Mouse (Mus musculus) kidney, adult 18-20 months (tissue): Measurements from ENCODE around the gene Trpm3.

ENCODE experiments used
- DNase-seq: peaks from one replicate; pipeline ENCODE4 v3.0.0; 2021

Trpm3 gene

GRCm38 (mm10) chr19:22880199-22880598 is 741.4 kb downstream of the Trpm3 start:
- DNase-seq = no peak

- DNase-seq = no peak
Measured at GRCm38 (mm10) chr19:22882670-22883111, 743.8 kb downstream of the Trpm3 start.

- no peak for DNase-seq
Measured at GRCm38 (mm10) chr19:22883154-22883553, 744.3 kb downstream of the Trpm3 start.

- DNase-seq = peak; percentile 29
Measured at GRCm38 (mm10) chr19:22883744-22884317, 745.0 kb downstream of the Trpm3 start.

GRCm38 (mm10) chr19:22884357-22884756 is 745.5 kb downstream of the Trpm3 start:
- DNase-seq = no peak

GRCm38 (mm10) chr19:22885051-22885450 is 746.2 kb downstream of the Trpm3 start:
- no peak for DNase-seq

GRCm38 (mm10) chr19:22901892-22902291 is 763.0 kb downstream of the Trpm3 start:
- no peak for DNase-seq

GRCm38 (mm10) chr19:22902386-22902785 is 763.5 kb downstream of the Trpm3 start:
- DNase-seq = no peak

- no peak for DNase-seq
Measured at GRCm38 (mm10) chr19:22905066-22905482, 766.2 kb downstream of the Trpm3 start.

GRCm38 (mm10) chr19:22910686-22911085 is 771.8 kb downstream of the Trpm3 start:
- DNase-seq = no peak

GRCm38 (mm10) chr19:22912971-22913370 is 774.1 kb downstream of the Trpm3 start:
- DNase-seq = no peak

- peak; percentile 88 for DNase-seq
Measured at GRCm38 (mm10) chr19:22915868-22916642, 777.2 kb downstream of the Trpm3 start.

GRCm38 (mm10) chr19:22916643-22917344 is 777.9 kb downstream of the Trpm3 start:
- DNase-seq = peak; percentile 98

GRCm38 (mm10) chr19:22917345-22917735 is 778.5 kb downstream of the Trpm3 start:
- no peak for DNase-seq

- DNase-seq = no peak
Measured at GRCm38 (mm10) chr19:22920949-22921348, 782.1 kb downstream of the Trpm3 start.

GRCm38 (mm10) chr19:22922871-22923670 is 784.2 kb downstream of the Trpm3 start:
- no peak for DNase-seq

- no peak for DNase-seq
Measured at GRCm38 (mm10) chr19:22925284-22925683, 786.4 kb downstream of the Trpm3 start.

GRCm38 (mm10) chr19:22926753-22927152 is 787.9 kb downstream of the Trpm3 start:
- no peak for DNase-seq

GRCm38 (mm10) chr19:22928366-22928765 is 789.5 kb downstream of the Trpm3 start:
- DNase-seq = no peak

GRCm38 (mm10) chr19:22929768-22930167 is 790.9 kb downstream of the Trpm3 start:
- DNase-seq = no peak

GRCm38 (mm10) chr19:22930368-22930834 is 791.6 kb downstream of the Trpm3 start:
- DNase-seq = peak; percentile 60

GRCm38 (mm10) chr19:22931006-22931405 is 792.2 kb downstream of the Trpm3 start:
- no peak for DNase-seq

GRCm38 (mm10) chr19:22935067-22935466 is 796.2 kb downstream of the Trpm3 start:
- no peak for DNase-seq
